Mouse (Mus musculus) cerebellum, adult 18-20 months (tissue): Measurements from ENCODE around the gene Homer2.

Experiments used
- DNase-seq, 2 experiments: peaks; one replicate each; pipeline ENCODE4 v3.0.0; 2021

Homer2 gene

GRCm38 (mm10) chr7:81578413-81578812 is 128.9 kb downstream of the Homer2 start:
- DNase-seq: no peak

DNA sequence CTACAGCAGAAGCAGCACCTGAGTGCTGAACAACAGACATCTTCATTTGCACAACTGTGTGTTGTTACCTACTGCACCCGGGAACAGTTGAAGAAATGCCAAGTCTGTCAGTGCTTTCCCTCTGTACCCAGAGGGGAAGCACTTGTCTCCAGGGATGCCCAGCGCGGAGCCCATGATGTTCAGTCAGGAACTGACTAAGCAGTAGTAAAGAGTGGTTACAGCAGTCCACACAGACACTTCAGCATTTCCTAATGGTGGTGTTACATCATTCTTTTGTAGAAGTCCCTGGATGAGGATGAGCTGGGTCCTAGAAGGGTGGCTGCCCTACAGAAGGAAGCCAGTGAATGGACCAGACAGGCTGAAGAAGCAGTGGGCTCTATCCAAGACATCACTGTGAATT is 129.5 kb downstream of the Homer2 start:
- no peak for DNase-seq

- DNase-seq: no peak
These were observed 131.7 kb downstream of the Homer2 start for GRCm38 (mm10) chr7:81575606-81576005.

DNA sequence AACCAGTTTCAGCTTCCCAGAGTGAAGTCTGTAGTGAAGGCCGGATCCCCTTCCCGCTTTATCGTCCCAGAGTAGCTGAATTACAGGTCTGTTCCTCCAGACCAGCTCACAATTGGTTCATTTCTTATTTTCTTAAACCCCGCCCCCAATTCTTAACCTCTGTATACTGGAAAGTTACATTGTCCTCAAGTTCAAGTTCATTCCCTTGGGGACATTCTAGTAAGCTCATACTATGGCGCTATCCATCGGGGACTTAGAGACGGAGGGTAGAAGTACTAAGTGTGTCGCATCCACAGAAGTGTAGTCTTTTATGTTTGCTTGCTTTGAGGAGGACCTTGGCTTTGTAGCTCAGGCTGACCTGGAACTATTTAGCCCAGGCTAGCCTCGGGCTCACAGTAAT is 133.5 kb downstream of the Homer2 start:
- DNase-seq: no peak

- peak; percentile 26 to 56 for DNase-seq
These were observed 133.9 kb downstream of the Homer2 start for GRCm38 (mm10) chr7:81573397-81573796.

DNA sequence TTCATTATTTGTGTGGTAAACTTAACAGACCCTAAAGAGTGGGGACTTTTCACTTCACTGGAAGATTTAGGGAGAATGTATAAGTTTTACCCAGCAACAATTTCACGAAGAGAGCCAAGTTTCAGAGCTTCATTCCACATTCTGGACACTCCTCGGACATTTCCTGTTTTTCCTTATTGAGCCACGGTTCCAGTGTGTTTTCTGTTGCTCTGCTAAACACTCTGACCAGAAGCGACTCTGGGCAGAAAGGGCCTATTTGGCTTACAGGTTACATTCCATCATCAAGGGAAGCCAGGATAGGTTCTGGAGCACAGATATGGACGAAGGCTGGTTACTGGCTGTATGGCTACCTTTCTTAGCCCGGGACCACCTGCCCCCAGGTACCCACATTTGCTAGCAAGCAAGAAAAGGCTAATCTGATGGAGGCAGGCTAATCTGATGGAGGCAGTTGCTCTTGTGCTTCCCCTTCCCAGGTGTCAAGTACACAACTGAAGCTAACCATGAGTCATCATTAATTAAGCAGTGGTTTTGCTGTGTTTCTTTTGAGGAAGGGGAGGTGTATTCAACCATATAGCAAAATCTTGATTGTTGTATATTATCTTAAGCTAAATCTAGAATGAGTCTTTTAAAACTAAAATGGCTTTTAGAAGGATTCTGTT is 134.6 kb downstream of the Homer2 start:
- DNase-seq: no peak

DNA sequence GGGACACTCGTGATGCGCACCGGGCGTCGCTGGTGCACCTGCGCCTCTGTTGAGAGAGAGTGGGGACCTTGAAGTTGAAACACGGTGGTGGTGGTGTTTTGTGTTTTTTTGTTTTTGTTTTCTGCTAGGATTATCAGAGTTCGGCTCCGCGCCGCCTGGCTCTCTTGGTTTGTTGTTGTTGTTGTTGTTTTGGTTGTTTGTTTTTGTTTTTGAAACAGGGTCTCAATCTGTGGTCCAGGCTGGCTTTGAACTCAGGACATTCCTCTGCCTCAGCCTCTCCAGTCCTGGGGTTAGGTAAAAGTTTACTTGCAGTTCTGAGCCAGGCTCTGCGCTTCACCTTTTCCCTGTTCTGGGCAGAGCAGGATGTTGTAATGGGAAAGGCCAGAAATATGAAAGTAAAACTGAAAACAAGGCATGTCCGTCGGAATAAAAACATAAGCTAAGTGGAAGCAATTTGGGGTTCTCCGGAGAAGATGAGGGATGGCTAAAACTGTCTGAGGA is 135.3 kb downstream of the Homer2 start:
- DNase-seq: no peak

GRCm38 (mm10) chr7:81571108-81571940 is 136.0 kb downstream of the Homer2 start, which contains the start of gene Whamm:
Gene Whamm (plus strand): TSS chr7:81571266.
- peak; percentile 90 to 97 for DNase-seq

- no peak for DNase-seq
These were observed 136.6 kb downstream of the Homer2 start for GRCm38 (mm10) chr7:81570752-81571107.

GRCm38 (mm10) chr7:81570271-81570670 is 137.1 kb downstream of the Homer2 start:
- no peak for DNase-seq

DNA sequence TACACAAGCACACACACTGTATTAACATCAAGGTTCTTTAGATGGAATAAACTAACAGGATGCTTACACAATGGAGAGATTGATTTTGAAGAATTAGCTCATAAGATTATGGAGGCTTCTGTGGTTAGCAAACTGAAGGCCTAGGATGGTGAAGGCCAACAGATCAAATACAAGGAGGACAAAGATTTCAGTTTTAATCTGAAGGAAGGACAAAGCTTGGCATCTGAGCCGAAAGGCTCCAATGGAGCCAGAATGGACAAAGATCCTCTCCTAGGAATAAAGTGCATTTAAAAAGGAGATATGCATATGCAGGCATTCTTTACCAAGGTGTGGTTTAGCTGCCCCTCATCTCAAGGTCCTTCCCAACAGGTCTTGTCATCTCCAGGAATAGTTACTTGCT is 137.5 kb downstream of the Homer2 start:
- DNase-seq: no peak

GRCm38 (mm10) chr7:81567396-81567795 is 139.9 kb downstream of the Homer2 start:
- no peak for DNase-seq

DNA sequence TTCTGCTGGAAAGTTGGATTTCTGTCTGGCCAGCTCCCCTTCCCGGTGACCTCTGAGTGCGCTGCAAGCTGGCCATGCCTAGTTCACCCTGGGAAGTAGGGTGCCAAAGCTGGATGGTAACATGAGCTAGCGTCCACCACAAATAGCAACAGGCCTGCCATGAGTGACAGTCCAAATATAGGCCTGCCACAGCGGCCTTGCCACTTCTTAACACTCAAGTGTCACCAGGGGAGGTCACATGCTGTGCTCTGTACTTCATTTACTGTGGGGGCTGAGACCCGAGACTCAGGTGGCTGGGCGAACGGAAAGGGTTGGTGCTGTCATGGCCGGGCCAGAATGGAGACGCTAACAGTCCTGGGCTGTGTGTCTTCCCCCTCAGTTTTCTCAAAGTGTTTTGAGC is 140.4 kb downstream of the Homer2 start, which contains the start of gene Fsd2:
Fsd2 (minus strand) TSS at position 53 of the 400 bp plus-strand sequence.
- no peak for DNase-seq

- DNase-seq: no peak
These were observed 141.0 kb downstream of the Homer2 start for GRCm38 (mm10) chr7:81566332-81566731.

DNA sequence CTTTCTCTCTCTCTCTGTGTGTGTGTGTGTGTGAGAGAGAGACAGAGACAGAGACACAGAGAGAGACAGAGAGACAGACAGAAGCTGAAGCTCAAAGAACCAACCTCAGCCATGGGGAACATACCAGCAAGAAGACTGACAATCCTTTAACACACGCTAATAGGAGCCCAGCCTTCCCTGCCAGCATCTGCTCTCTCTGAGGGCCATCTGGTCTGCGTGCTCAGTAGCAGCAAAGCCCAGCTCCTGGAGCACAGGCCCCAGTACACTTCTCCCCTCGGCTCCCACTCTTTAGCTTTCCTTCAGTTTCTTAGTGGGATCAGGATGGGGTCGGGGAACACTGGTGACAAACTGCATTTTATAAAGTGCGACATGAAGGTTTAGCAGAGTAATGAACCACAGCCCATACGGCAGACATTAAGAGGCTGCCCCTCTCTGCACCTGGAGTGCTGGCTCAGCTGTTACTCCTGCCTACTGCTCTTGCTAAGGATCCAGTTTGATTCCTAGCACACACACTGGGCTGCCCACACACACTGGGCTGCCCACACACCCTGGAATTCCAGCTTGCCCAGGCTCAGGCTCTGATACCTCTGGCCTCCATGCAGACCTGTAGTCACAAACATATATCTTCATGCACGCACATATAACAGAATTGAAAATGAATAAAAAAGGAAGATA is 141.8 kb downstream of the Homer2 start:
- peak; percentile 18 to 29 for DNase-seq

DNA sequence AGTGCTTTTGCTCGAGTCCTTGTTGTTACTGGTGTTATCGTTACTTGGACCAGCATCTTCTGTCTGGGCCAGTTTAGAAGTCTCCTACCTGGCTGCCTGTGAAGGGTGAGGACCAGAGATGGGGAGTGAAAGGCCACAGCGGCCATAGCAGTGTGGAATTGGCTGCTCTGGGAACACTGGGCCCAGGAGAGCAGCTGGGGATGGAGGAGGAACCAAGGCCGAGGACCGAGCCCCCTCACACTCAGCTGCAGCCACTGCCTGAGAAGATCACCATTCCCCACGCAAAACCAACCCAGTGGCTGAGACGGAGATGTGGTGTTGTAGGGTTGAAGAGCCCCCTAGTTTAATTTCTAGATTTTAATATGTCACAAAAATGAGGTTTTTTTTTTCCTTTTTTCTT is 142.6 kb downstream of the Homer2 start:
- no peak for DNase-seq

DNA sequence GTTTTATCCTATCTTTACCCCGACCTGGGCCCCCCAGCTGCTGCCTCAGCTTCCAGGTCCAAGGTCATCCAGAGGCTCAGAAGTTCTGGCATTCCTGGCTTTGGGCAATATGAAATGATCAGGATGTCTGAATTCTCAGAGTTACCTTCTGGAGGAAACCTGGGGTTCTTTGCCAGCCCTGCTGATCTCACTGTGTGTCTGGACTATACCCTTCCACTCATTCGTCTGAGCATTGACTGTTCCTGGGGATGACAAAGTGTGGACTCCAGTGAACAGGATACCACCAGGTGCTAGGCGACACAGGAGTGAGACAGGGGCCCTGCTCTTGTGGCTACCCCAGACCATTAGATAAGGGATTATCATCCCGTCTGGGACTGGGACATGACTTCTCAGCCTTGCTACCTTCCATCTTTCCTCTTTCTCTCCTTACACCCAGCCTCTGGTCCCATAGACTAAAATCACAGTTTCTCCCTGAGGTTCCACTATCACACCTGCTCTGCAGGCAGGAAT is 143.8 kb downstream of the Homer2 start:
- DNase-seq: no peak

- no peak for DNase-seq
These were observed 146.1 kb downstream of the Homer2 start for GRCm38 (mm10) chr7:81561211-81561610.

GRCm38 (mm10) chr7:81560101-81561049 is 147.0 kb downstream of the Homer2 start:
- DNase-seq: no peak

DNA sequence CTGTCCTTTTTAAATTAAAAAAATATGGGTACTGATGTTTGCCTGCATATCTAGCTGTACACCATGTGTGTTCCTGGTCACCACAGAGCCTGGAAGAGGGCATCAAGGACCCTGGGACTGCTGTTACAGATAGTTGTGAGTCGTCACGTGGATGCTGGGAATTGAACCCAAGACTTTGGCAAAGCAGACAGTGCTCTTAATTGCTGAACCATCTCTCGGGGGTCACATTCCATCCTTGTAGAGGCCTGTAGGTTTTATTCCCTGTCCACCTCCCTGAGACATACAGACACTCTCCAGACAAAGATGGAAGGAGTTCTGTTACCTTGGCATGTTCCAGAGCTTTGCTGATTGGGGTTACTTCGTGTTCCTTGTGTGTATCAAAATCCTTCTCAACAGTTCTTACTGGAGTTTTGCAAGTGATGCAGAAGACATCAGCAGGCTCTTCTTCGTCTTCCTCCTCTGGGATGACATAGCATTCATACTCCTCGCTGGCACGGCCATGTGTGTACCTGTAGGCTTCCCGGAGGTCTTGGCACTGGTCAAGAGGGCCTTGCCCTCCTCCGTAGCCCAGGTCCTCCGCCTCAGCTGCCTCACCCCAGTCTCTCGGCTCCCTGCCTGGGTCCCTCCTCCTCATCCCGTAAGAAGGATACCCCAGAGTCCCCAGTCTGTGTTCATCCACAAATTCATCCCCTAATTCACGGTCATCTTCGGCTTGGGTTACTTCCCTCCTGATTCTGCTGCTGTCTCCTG is 147.9 kb downstream of the Homer2 start:
- DNase-seq: no peak

DNA sequence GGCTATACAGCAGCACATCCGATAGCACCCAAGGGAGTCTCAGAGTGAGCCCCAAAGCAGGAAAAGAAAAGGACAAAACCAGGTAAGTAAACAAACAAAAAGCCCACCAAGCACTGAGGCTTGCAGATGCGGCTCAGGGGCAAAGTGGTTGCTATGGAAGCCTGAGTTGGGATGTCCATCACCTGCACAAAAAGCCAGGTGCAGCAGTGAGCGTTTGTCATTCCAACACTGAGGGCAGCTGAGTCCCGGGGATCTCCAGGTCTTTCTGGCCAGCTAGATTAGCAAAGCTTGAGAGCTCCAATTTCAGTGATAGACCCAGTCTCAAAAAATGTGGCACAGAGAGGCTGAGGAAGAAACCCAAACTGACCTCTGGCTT is 149.4 kb downstream of the Homer2 start:
- DNase-seq: no peak
